Mouse (Mus musculus): Measurements from ENCODE around the gene Glyr1.

The Glyr1 gene

DNA sequence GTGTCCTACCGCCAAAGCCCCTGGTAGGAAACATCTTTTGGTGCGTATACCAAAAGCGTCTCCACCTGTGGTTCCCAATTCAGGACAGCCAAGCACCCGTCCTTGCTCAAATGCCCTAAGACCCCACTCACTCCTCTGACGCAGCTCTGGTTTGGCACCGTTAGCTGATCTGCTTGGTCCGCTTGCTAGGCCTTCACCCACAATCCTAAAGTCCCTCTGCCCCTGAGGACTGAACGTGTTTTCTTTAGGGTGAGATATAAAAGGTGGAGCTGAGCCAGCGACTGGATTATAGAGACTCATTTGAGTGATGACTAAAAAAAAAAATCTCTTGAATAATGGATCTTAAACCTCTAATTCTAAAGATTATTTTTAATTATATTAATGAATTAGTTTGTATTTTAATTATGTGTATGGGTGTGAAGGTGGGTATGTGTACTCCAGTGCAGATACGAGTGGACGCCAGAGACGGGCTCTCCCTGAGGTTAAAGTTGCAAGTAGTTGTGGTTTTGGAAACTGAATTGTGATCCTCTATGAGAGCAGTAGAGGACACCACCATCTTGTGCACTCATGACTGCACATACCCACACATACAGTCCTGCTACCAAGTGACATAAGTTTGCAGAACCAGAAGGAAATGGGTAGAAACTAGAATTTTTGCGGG lies 84.8 kb downstream of the Glyr1 start:
- no peak for DNase-seq (ENCODE audit: low read depth, low spot score)

All from c-Kit-negative CD71-positive TER-119-positive erythroid progenitor cells, embryonic 14.5 days (primary cell).